Mouse (Mus musculus) kidney, postnatal 14 days (tissue): ENCODE measurements around the gene Slc25a18.
"Not testable (repeated sequence)": the region's sequence is repeated elsewhere in the genome, so short reads cannot be mapped to it uniquely, and the experiment has no call there.

ENCODE experiments used
- DNase-seq: peaks from one replicate; pipeline ENCODE4 v3.0.0; 2022; ENCODE audit warnings: mixed read lengths

Gene Slc25a18

GRCm38 (mm10) chr6:120798905-120799304, 25.5 kb downstream of the Slc25a18 start:
- DNase-seq: no peak

- DNase-seq: no peak
These were observed 26.2 kb downstream of the Slc25a18 start for GRCm38 (mm10) chr6:120799581-120800041.

GRCm38 (mm10) chr6:120806999-120807737, 33.8 kb downstream of the Slc25a18 start:
- DNase-seq: no peak

- DNase-seq: no peak
These were observed 34.3 kb downstream of the Slc25a18 start for GRCm38 (mm10) chr6:120807738-120808081.

GRCm38 (mm10) chr6:120811999-120812398, 38.6 kb downstream of the Slc25a18 start:
- DNase-seq: not testable (repeated sequence)

- peak; percentile 35 for DNase-seq
These were observed 45.9 kb downstream of the Slc25a18 start for GRCm38 (mm10) chr6:120819294-120819693.

- DNase-seq: peak; percentile 30
These were observed 46.8 kb downstream of the Slc25a18 start for GRCm38 (mm10) chr6:120820144-120820543.

GRCm38 (mm10) chr6:120820941-120821340, 47.6 kb downstream of the Slc25a18 start:
- DNase-seq: no peak

- no peak for DNase-seq
These were observed 48.3 kb downstream of the Slc25a18 start for GRCm38 (mm10) chr6:120821715-120822114.

- DNase-seq: peak; percentile 95
These were observed 49.0 kb downstream of the Slc25a18 start, which contains the start of gene Atp6v1e1 for GRCm38 (mm10) chr6:120822307-120822928. Gene Atp6v1e1 (minus strand): TSS chr6:120822793.

- DNase-seq: peak; percentile 12
These were observed 49.7 kb downstream of the Slc25a18 start for GRCm38 (mm10) chr6:120822937-120823614.

- no peak for DNase-seq
These were observed 56.7 kb downstream of the Slc25a18 start for GRCm38 (mm10) chr6:120830056-120830455.

GRCm38 (mm10) chr6:120830866-120831608, 57.7 kb downstream of the Slc25a18 start:
- DNase-seq: no peak

- DNase-seq: no peak
These were observed 58.7 kb downstream of the Slc25a18 start for GRCm38 (mm10) chr6:120832097-120832496.

- DNase-seq: no peak
These were observed 61.5 kb downstream of the Slc25a18 start for GRCm38 (mm10) chr6:120834766-120835321.

- DNase-seq: peak; percentile 97
These were observed 62.3 kb downstream of the Slc25a18 start, which contains the start of gene Bcl2l13 for GRCm38 (mm10) chr6:120835474-120836374. Gene Bcl2l13 (plus strand): TSS chr6:120836212.

GRCm38 (mm10) chr6:120836389-120837151, 63.2 kb downstream of the Slc25a18 start:
- no peak for DNase-seq

- DNase-seq: no peak
These were observed 63.8 kb downstream of the Slc25a18 start for GRCm38 (mm10) chr6:120837152-120837530.

- DNase-seq: no peak
These were observed 66.9 kb downstream of the Slc25a18 start for GRCm38 (mm10) chr6:120840258-120840657.

- DNase-seq: no peak
These were observed 68.4 kb downstream of the Slc25a18 start for GRCm38 (mm10) chr6:120841754-120842153.
